Mouse (Mus musculus): Measurements from ENCODE around the gene Plxnb2. TPM values are rescaled to one million over a fixed set of nuclear protein-coding genes. Genes with fewer than 3 reads are reported as not detected.

Plxnb2 gene
- polyA plus RNA-seq, 1 experiment from 2014 or later: 128 TPM

DNA sequence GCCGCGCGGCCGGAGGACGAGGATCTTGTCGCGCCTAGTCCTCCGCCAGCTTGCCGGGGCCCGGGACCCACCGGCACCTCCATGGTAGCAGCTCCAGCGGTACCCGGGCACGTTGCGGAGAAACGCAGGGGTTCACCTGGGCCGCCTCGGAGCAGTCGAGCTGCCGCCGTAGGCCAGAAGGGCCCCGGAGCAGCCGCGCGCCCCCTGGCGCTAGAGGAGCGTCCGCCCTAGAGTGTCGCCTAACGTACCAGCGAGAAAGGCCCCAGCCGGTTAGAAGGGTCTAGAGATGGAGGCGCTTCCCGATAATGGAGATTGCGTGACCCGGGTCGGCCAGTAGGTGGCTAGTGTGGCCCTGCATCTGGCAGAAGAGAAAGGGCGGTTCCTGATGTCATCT is 15.7 kb upstream of the Plxnb2 start, which contains the start of gene Dennd6b:
TSS of gene Dennd6b (minus strand) at position 184 of the 394 bp plus-strand sequence.
- H3K36me3 ChIP-seq: no peaks in the 10 kb centered on the region
- H3K4me2 ChIP-seq: peak within 1 kb of the TSS; percentile 78
- under 1% methylated on average over 38 of the region's 38 CpGs for WGBS
- peak; percentile 98 for ATAC-seq (ENCODE audit: borderline replicate concordance, extremely low read depth, low FRiP score, low TSS enrichment)
- H3K9ac ChIP-seq: peak within 1 kb of the TSS; percentile 97
- H3K4me1 ChIP-seq: peaks cover 16% of the 10 kb centered on the region
- H3K27ac ChIP-seq: peak within 1 kb of the TSS; percentile 98
- H3K9me3 ChIP-seq: no peaks in the 10 kb centered on the region
- peak within 1 kb of the TSS; percentile 90 for H3K4me3 ChIP-seq
- no peaks in the 10 kb centered on the region for H3K27me3 ChIP-seq

DNA sequence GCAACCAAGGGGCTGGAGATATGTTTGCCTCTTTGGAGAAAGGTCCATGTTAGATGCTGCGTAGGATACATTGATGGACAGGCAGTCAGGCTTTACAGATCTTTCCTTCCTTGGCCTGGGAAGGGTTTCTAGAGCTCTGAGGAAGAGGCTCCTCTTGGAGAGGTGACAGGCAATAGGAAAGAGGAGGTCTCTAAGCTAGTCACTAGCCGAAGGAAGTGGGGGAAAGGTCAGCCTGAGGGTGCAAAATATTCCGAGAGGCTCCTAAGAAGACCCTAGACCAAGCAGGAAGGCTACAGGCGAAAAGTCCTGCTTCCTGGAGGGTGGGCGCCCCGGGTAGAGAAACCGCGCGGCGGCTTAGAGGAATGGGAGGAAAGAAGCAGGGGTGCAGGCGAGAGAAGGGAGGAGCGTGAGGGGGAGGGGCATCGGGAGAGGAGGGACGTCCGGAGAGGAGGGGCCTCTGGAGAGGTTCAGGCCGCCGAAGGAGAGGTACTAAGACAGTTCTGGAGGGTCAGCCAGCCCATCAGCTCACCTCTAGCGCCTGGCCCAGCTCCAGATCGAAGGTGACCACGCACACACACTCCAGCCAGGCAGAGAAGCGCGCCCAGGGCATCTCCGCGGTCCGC is 15.2 kb upstream of the Plxnb2 start:
- peak; percentile 96 for ATAC-seq (ENCODE audit: borderline replicate concordance, extremely low read depth, low FRiP score, low TSS enrichment)
- H3K27ac ChIP-seq: peak overlapping the region; percentile 98

GRCm38 (mm10) chr15:89195261-89195681 is 14.7 kb upstream of the Plxnb2 start:
- peak overlapping the region; percentile 97 for H3K9ac ChIP-seq
- peak overlapping the region; percentile 98 for H3K27ac ChIP-seq
- WGBS: 42% methylated on average over 6 of the region's 6 CpGs
- ATAC-seq (ENCODE audit: borderline replicate concordance, extremely low read depth, low FRiP score, low TSS enrichment): no peak; the same call in 1 of the 2 replicates
- H3K27me3 ChIP-seq: no peaks in the 10 kb centered on the region
- no peaks in the 10 kb centered on the region for H3K36me3 ChIP-seq
- peaks cover 16% of the 10 kb centered on the region for H3K4me1 ChIP-seq
- peak overlapping the region; percentile 78 for H3K4me2 ChIP-seq
- peak overlapping the region; percentile 90 for H3K4me3 ChIP-seq
- H3K9me3 ChIP-seq: no peaks in the 10 kb centered on the region

More for the DNA sequence above, 15.2 kb upstream of the Plxnb2 start:
- Histone ChIP-seq H3K36me3 (no peaks in the 10 kb centered on the region), H3K27me3 (no peaks in the 10 kb centered on the region), H3K4me2 (peak overlapping the region; percentile 78), H3K4me3 (peak overlapping the region; percentile 90), H3K9me3 (no peaks in the 10 kb centered on the region), H3K4me1 (peaks cover 16% of the 10 kb centered on the region), H3K9ac (peak overlapping the region; percentile 97)
- under 1% methylated on average over 25 of the region's 25 CpGs for WGBS

GRCm38 (mm10) chr15:89184937-89185227 is 4.3 kb upstream of the Plxnb2 start:
- no peak for ATAC-seq (ENCODE audit: borderline replicate concordance, extremely low read depth, low FRiP score, low TSS enrichment)

GRCm38 (mm10) chr15:89184141-89184936 is 3.8 kb upstream of the Plxnb2 start:
- 67% methylated on average over 5 of the region's 5 CpGs for WGBS
- peaks cover 21% of the 10 kb centered on the region for H3K4me1 ChIP-seq
- H3K4me3 ChIP-seq: no peak overlapping the region
- ATAC-seq (ENCODE audit: borderline replicate concordance, extremely low read depth, low FRiP score, low TSS enrichment): no peak
- H3K27ac ChIP-seq: no peak overlapping the region
- no peaks in the 10 kb centered on the region for H3K9me3 ChIP-seq
- no peak overlapping the region for H3K4me2 ChIP-seq
- H3K9ac ChIP-seq: no peak overlapping the region
- no peaks in the 10 kb centered on the region for H3K36me3 ChIP-seq
- H3K27me3 ChIP-seq: no peaks in the 10 kb centered on the region

More at GRCm38 (mm10) chr15:89184937-89185227, 4.3 kb upstream of the Plxnb2 start:
- H3K9me3 ChIP-seq: no peaks in the 10 kb centered on the region
- 84% methylated on average over 5 of the region's 5 CpGs for WGBS
- H3K4me3 ChIP-seq: no peak overlapping the region
- H3K36me3 ChIP-seq: no peaks in the 10 kb centered on the region
- H3K4me2 ChIP-seq: no peak overlapping the region
- no peaks in the 10 kb centered on the region for H3K27me3 ChIP-seq
- H3K9ac ChIP-seq: no peak overlapping the region
- no peak overlapping the region for H3K27ac ChIP-seq
- H3K4me1 ChIP-seq: peaks cover 21% of the 10 kb centered on the region

GRCm38 (mm10) chr15:89182842-89183241 is 2.3 kb upstream of the Plxnb2 start:
- Histone ChIP-seq H3K4me1 (peaks cover 36% of the 10 kb centered on the region), H3K9ac (no peak overlapping the region), H3K4me2 (no peak overlapping the region), H3K27ac (peak overlapping the region; percentile 96), H3K9me3 (no peaks in the 10 kb centered on the region), H3K36me3 (no peaks in the 10 kb centered on the region), H3K27me3 (no peaks in the 10 kb centered on the region), H3K4me3 (no peak overlapping the region)
- 68% methylated on average over 5 of the region's 5 CpGs for WGBS
- ATAC-seq (ENCODE audit: borderline replicate concordance, extremely low read depth, low FRiP score, low TSS enrichment): no peak

DNA sequence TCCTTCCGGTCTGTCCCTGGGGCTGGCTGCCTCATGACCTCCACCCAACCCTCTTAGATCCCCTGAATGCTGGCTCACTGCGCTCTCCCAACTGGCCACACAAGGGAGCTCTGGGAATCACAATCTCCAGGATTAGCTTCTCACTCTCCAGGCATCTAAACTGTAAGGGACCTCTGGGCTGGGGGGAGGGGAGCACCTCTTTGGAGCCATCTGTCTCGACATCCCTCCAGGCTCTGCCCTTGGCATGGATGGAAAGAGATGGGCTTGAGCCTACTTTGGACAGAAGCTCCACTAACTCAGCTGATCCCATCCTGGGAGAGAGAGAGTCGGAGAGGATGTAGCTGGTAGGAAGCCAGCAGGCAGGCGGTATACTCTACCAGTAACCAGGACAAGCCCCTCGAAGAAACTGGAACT is 1.7 kb upstream of the Plxnb2 start:
- no peak for ATAC-seq (ENCODE audit: borderline replicate concordance, extremely low read depth, low FRiP score, low TSS enrichment)
- Histone ChIP-seq H3K9me3 (no peaks in the 10 kb centered on the region), H3K9ac (no peak overlapping the region), H3K4me1 (peaks cover 41% of the 10 kb centered on the region), H3K27me3 (no peaks in the 10 kb centered on the region), H3K4me3 (no peak overlapping the region), H3K27ac (peak overlapping the region; percentile 96), H3K4me2 (peak overlapping the region; percentile 96; the same call in 1 of the 2 replicates), H3K36me3 (no peaks in the 10 kb centered on the region)
- WGBS: 31% methylated on average over 6 of the region's 6 CpGs

GRCm38 (mm10) chr15:89181561-89182270 is 1.1 kb upstream of the Plxnb2 start:
- 54% methylated on average over 10 of the region's 10 CpGs for WGBS
- peak overlapping the region; percentile 96 for H3K27ac ChIP-seq
- H3K4me3 ChIP-seq: peak overlapping the region; percentile 87
- H3K4me2 ChIP-seq: peak overlapping the region; percentile 96
- H3K36me3 ChIP-seq: no peaks in the 10 kb centered on the region
- H3K9ac ChIP-seq: peak overlapping the region; percentile 85
- ATAC-seq (ENCODE audit: borderline replicate concordance, extremely low read depth, low FRiP score, low TSS enrichment): no peak
- no peaks in the 10 kb centered on the region for H3K9me3 ChIP-seq
- no peaks in the 10 kb centered on the region for H3K27me3 ChIP-seq
- peaks cover 47% of the 10 kb centered on the region for H3K4me1 ChIP-seq

DNA sequence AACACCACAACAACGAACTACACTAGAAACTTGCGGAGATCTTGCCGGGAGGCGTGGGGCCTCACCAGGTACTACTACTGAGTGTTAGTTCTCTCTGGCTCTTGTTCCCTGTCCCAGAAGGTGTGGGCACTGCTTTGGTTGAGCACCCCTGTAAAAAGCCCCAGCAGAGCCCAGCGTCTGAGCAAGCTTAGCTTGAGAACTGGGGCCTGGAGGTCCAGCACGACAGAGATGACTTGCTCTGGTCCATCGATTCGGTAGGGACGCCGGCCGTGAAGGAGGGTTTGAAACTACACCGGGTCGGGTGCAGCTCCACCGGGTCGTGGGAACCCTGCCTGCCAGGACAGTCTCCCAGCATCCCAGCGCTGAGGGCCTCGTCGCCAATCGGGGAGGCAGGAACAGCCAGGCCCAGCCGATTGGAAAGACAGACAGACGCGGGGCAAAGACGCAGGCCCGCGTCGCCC is 477 bp downstream of the Plxnb2 start:
- Histone ChIP-seq H3K9me3 (no peaks in the 10 kb centered on the region), H3K27me3 (no peaks in the 10 kb centered on the region), H3K9ac (peak overlapping the region; percentile 85), H3K4me3 (peak overlapping the region; percentile 87), H3K4me1 (peaks cover 63% of the 10 kb centered on the region), H3K27ac (peak overlapping the region; percentile 96), H3K36me3 (no peaks in the 10 kb centered on the region), H3K4me2 (peak overlapping the region; percentile 96)
- 0% methylated on average over 21 of the region's 26 CpGs for WGBS
- 0 out of 2 replicates have a peak, but pooled peaks have one; percentile 0 for ATAC-seq (ENCODE audit: borderline replicate concordance, extremely low read depth, low FRiP score, low TSS enrichment)

DNA sequence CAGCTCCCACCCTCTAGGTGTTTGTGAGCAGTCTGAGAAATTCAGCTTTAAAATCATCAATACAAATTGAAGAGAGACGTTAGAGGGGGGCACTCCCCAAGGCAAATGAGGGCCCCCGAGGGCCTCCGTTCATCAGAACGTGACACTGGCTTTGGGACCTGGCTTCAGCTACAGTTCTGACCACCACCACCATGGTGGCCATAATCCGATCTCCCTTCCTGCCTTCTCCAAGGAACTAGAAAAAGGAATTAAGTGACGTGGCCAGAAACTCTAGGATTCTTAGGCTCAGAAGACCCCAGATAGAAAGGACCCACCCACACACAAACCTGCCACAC is 991 bp downstream of the Plxnb2 start:
- Histone ChIP-seq H3K9me3 (no peaks in the 10 kb centered on the region), H3K4me1 (peaks cover 69% of the 10 kb centered on the region), H3K4me3 (peak overlapping the region; percentile 87), H3K9ac (peak overlapping the region; percentile 85), H3K4me2 (peak overlapping the region; percentile 96), H3K36me3 (no peaks in the 10 kb centered on the region), H3K27me3 (no peaks in the 10 kb centered on the region), H3K27ac (peak overlapping the region; percentile 96)
- 5% methylated on average over 6 of the region's 6 CpGs for WGBS
- ATAC-seq (ENCODE audit: borderline replicate concordance, extremely low read depth, low FRiP score, low TSS enrichment): no peak

- H3K27me3 ChIP-seq: no peaks in the 10 kb centered on the region
- peak overlapping the region; percentile 87 for H3K4me3 ChIP-seq
- WGBS: 1% methylated on average over 16 of the region's 16 CpGs
- peak overlapping the region; percentile 96 for H3K27ac ChIP-seq
- no peaks in the 10 kb centered on the region for H3K36me3 ChIP-seq
- peak; percentile 56 for ATAC-seq (ENCODE audit: borderline replicate concordance, extremely low read depth, low FRiP score, low TSS enrichment)
- H3K4me2 ChIP-seq: peak overlapping the region; percentile 96
- H3K9me3 ChIP-seq: no peaks in the 10 kb centered on the region
- peak overlapping the region; percentile 85 for H3K9ac ChIP-seq
- peaks cover 74% of the 10 kb centered on the region for H3K4me1 ChIP-seq
Measured at GRCm38 (mm10) chr15:89178954-89179629, 1.5 kb downstream of the Plxnb2 start.

Data from lung, embryonic 15.5 days (tissue).